Mouse (Mus musculus) brain, embryonic 14.5 days (tissue): ENCODE measurements at regions not wholly inside any gene's neighbourhood (a gene's known extent, or its start where the extent isn't known, plus 50 kb on each side); places are given as distances from the start of the nearest gene placed in this dataset.
A peak's percentile ranks its signal among the peaks of the same experiment; 100 is the strongest.

ENCODE experiments used
- CTCF ChIP-seq: fragments of 200-500 bp; IDR thresholded peaks from 2 replicates; pipeline ENCODE4 v1.5.1; 2012; ENCODE audit warnings: inconsistent platforms, mild to moderate bottlenecking, moderate library complexity, borderline replicate concordance; ENCODE audit not compliant: insufficient read depth, insufficient read length; ENCODE audit errors: extremely low read depth
- POLR2A ChIP-seq: fragments of 200-500 bp; IDR thresholded peaks from 2 replicates; pipeline ENCODE4 v1.6.1; 2012; ENCODE audit warnings: mild to moderate bottlenecking, inconsistent platforms, borderline replicate concordance; ENCODE audit not compliant: poor library complexity, insufficient read depth, insufficient read length, severe bottlenecking; ENCODE audit errors: extremely low read depth

- TF ChIP-seq CTCF (peak; percentile 49), POLR2A (no peak)
These were observed 435.6 kb upstream of the Klhl1 start for GRCm38 (mm10) chr14:96954462-96954861.
